Mouse (Mus musculus): ENCODE measurements around the gene Lrrc1.

GRCm38 (mm10) chr9:77536832-77537231 lies 7.8 kb downstream of the Lrrc1 start:
- TF ChIP-seq POLR2AphosphoS5 (IDR thresholded peaks at IDR 0.05; ENCODE audit: borderline replicate concordance, low read depth, low read length) (no peak), MAX (IDR thresholded peaks at IDR 0.05; ENCODE audit: low read length) (no peak), POLR2A (IDR thresholded peaks at IDR 0.05; ENCODE audit: control insufficient read depth in 1 of 2, insufficient read depth in 1 of 2, low read depth in 1 of 2, low read length in 2 of 2, poor library complexity in 1 of 2) (no peak), SIN3A (IDR thresholded peaks at IDR 0.05; ENCODE audit: low read length) (no peak), USF1 (IDR thresholded peaks at IDR 0.05; ENCODE audit: low read depth, low read length) (no peak), HCFC1 (IDR thresholded peaks at IDR 0.05; ENCODE audit: low read depth, low read length) (no peak), MAZ (IDR thresholded peaks at IDR 0.05; ENCODE audit: low read depth, low read length) (no peak), EP300 (IDR thresholded peaks at IDR 0.05; ENCODE audit: low read depth in 1 of 2, low read length in 2 of 2) (no peak), ZNF384 (IDR thresholded peaks at IDR 0.05; ENCODE audit: low read depth, low read length) (no peak), TBP (IDR thresholded peaks at IDR 0.05; ENCODE audit: low read depth, low read length) (no peak), KAT2A (conservative IDR thresholded peaks at IDR 0.05; ENCODE audit: low read depth, low read length) (no peak), GABPA (IDR thresholded peaks at IDR 0.05; ENCODE audit: low read depth, low read length) (no peak)

Data from MEL (cell line).